Mouse (Mus musculus) lung, postnatal 0 days (tissue): ENCODE measurements at regions not wholly inside any gene's neighbourhood (a gene's known extent, or its start where the extent isn't known, plus 50 kb on each side); places are given as distances from the start of the nearest gene placed in this dataset.

Experiments
- CTCF ChIP-seq: IDR thresholded peaks from 2 replicates; pipeline ENCODE4 v1.5.1; 2016; ENCODE audit warnings: antibody characterized with exemption, mild to moderate bottlenecking
- EP300 ChIP-seq: IDR thresholded peaks from 2 replicates; pipeline ENCODE4 v1.6.1; 2016; ENCODE audit warnings: antibody characterized with exemption, mild to moderate bottlenecking, control low read depth

DNA sequence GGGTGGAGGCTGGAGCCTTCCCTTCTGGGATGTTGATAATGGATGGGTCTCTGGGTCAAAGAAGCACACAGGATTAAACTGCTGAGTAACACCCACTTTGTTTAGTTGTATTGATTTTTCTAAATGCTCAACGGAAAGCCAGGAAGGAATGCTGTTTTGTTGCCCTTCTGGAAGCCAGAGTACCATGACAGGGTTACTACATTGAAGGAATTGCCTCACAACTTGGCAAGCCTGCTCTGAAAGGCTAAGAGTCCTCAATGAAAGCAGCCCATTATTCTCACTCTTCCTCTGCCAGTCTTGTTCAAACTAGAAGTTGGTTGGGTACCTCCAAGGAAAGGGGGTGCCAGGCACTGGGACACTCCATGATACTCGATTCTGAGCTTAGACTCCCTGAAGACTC is 83.0 kb downstream of the Tm2d3 start:
- TF ChIP-seq EP300 (no peak), CTCF (no peak)
